Comparison of ENCODE assay signal across 8 mouse cellular contexts in the genomic region with DNA sequence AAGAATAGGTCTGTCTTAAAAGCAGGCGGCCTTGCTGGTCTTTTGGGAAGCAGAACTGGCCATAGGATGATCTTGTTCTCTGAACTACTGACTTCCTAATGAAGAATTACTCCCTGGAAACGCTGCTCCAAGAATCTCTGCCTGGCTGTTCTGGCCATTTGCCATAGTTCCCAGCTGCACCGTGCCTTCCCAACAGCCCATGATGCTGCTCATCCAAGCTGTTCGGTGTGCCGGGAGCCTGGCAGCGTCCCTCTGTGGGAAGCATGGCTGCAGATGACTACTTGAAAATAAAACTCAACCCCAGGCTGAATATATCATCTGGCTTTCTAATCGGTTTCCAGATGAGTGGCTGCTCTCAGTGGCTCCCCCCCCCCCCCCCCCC.
A peak's percentile ranks its signal among the peaks of the same experiment; 100 is the strongest.
DNase-seq lines count a peak whose midpoint lies in the region; ATAC-seq lines count a peak whose summit lies in the region.

No protein-coding gene starts in this region.

- H3K27ac ChIP-seq in kidney, embryonic 15.5 days, result peak overlapping the region; percentile 7; the same call in 1 of the 2 replicates
- peak overlapping the region; percentile 69 for H3K27ac ChIP-seq in neural tube, embryonic 15.5 days (replicated peaks)

- H3K4me1 ChIP-seq in kidney, embryonic 15.5 days, result peaks cover 26% of the 10 kb centered on the region
- H3K4me1 ChIP-seq in neural tube, embryonic 15.5 days, result peaks cover 54% of the 10 kb centered on the region

- H3K9ac ChIP-seq in kidney, embryonic 15.5 days, result no peak overlapping the region
- no peak overlapping the region for H3K9ac ChIP-seq in neural tube, embryonic 15.5 days (replicated peaks)

- H3K27me3 ChIP-seq in kidney, embryonic 15.5 days, result no peaks in the 10 kb centered on the region
- H3K27me3 ChIP-seq in neural tube, embryonic 15.5 days (replicated peaks), result no peaks in the 10 kb centered on the region

- no peak for DNase-seq in kidney, adult 8-10 months
- peak; percentile 74 to 82 for DNase-seq in cerebellum, postnatal 25 days
- DNase-seq in heart, postnatal 25 days (ENCODE audit: low spot score), result peak; percentile 7
- peak; percentile 26 to 71 for DNase-seq in left cerebral cortex, adult 9 months (ENCODE audit: low spot score in 2 of 2)
- no peak for DNase-seq in embryo, embryonic 10.5 days (ENCODE audit: low spot score)

- WGBS in kidney, embryonic 15.5 days, result 25% methylated on average over 7 of the region's 7 CpGs
- WGBS in neural tube, embryonic 15.5 days, result 22% methylated on average over 7 of the region's 7 CpGs

- H3K9me3 ChIP-seq in kidney, embryonic 15.5 days (replicated peaks), result no peaks in the 10 kb centered on the region
- H3K9me3 ChIP-seq in neural tube, embryonic 15.5 days (replicated peaks), result no peaks in the 10 kb centered on the region

- H3K36me3 ChIP-seq in kidney, embryonic 15.5 days, result no peaks in the 10 kb centered on the region
- no peaks in the 10 kb centered on the region for H3K36me3 ChIP-seq in neural tube, embryonic 15.5 days

- no peak overlapping the region for H3K4me3 ChIP-seq in kidney, embryonic 15.5 days (replicated peaks)
- H3K4me3 ChIP-seq in neural tube, embryonic 15.5 days (replicated peaks), result no peak overlapping the region

- ATAC-seq in kidney, embryonic 15.5 days (replicated peaks; ENCODE audit: low FRiP score), result 0 out of 2 replicates have a peak, but pooled peaks have one; percentile 22
- ATAC-seq in neural tube, embryonic 15.5 days (ENCODE audit: low FRiP score), result peak; percentile 72; the same call in 1 of the 2 replicates
- ATAC-seq in CD4-positive, CD25-positive, alpha-beta regulatory T cell, adult 4 months, result no peak

- no peak overlapping the region for H3K4me2 ChIP-seq in kidney, embryonic 15.5 days
- no peak overlapping the region; the same call in 1 of the 2 replicates for H3K4me2 ChIP-seq in neural tube, embryonic 15.5 days

- intact Hi-C loops in heart, postnatal 25 days (cut with DNase I), result no loop called here

Comparison
In these comparisons a context has a peak if more than half of its experiments do, and no peak if none do; other contexts are left out.
1. DNase-seq: peak in cerebellum, postnatal 25 days (2 of 2), heart, postnatal 25 days (single experiment) and left cerebral cortex, adult 9 months (2 of 2); none in kidney, adult 8-10 months (0 of 2) and embryo, embryonic 10.5 days (single experiment).